Mouse (Mus musculus): ENCODE measurements around the gene Gm11172. TPM values are rescaled to one million over a fixed set of nuclear protein-coding genes. Genes with fewer than 3 reads are reported as not detected.
"Not testable (repeated sequence)": the region's sequence is repeated elsewhere in the genome, so short reads cannot be mapped to it uniquely, and the experiment has no call there.

Gm11172 gene
- polyA plus RNA-seq, 1 experiment from 2014 or later, result not detected

GRCm38 (mm10) chr16:10790702-10791101 is 22.0 kb upstream of the Gm11172 start, which contains the start of gene Prm3:
Gene Prm3, minus strand, starts transcription at chr16:10790914.
- Histone ChIP-seq H3K9ac (ENCODE audit: low read length) (no peak within 1 kb of the TSS), H3K9me3 (replicated peaks; ENCODE audit: control insufficient read depth, low read length) (no peaks in the 10 kb centered on the region), H3K36me3 (ENCODE audit: control insufficient read depth, insufficient read depth) (no peaks in the 10 kb centered on the region), H3K27me3 (ENCODE audit: control insufficient read depth, insufficient read depth, low read length) (no peaks in the 10 kb centered on the region; the same call in 1 of the 2 replicates), H3K4me1 (ENCODE audit: control insufficient read depth, insufficient read depth, low read length) (peaks cover 19% of the 10 kb centered on the region), H3K4me2 (ENCODE audit: low read depth, low read length) (no peak within 1 kb of the TSS), H3K4me3 (ENCODE audit: low read length) (no peak within 1 kb of the TSS), H3K27ac (ENCODE audit: low read length) (no peak within 1 kb of the TSS)
- 72% methylated on average over 9 of the region's 9 CpGs for WGBS
- ATAC-seq (replicated peaks; ENCODE audit: extremely low read depth, insufficient read depth, low FRiP score), result no peak

DNA sequence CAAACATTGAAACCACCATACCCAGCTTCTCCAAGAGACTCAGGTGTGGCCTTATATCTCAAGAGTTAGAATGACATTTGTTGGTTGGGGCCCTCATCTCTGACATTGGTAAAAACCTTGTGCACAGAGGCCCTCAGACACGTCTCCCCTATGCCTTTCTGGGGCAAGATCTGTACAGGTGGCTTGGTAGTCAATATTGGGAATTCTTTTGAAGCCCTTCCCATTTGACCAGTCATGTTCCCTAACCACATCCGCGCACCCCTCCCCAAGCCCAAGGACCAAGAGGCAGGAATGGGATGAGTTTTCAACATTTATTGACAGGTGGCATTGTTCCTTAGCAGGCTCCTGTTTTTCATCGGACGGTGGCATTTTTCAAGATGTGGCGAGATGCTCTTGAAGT is 16.7 kb upstream of the Gm11172 start, which contains the start of gene Prm2:
Prm2 (minus strand) TSS at position 101 of the 400 bp plus-strand sequence.
- Histone ChIP-seq H3K27ac (ENCODE audit: low read length) (no peak within 1 kb of the TSS), H3K4me2 (ENCODE audit: low read depth, low read length) (no peak within 1 kb of the TSS), H3K9ac (ENCODE audit: low read length) (no peak within 1 kb of the TSS), H3K27me3 (ENCODE audit: control insufficient read depth, insufficient read depth, low read length) (no peaks in the 10 kb centered on the region; the same call in 1 of the 2 replicates), H3K4me3 (ENCODE audit: low read length) (no peak within 1 kb of the TSS), H3K9me3 (replicated peaks; ENCODE audit: control insufficient read depth, low read length) (no peaks in the 10 kb centered on the region), H3K36me3 (ENCODE audit: control insufficient read depth, insufficient read depth) (no peaks in the 10 kb centered on the region), H3K4me1 (ENCODE audit: control insufficient read depth, insufficient read depth, low read length) (no peaks in the 10 kb centered on the region)
- WGBS, result 76% methylated on average over 6 of the region's 6 CpGs
- no peak for ATAC-seq (replicated peaks; ENCODE audit: extremely low read depth, insufficient read depth, low FRiP score)

- H3K27me3 ChIP-seq (ENCODE audit: control insufficient read depth, insufficient read depth, low read length); H3K4me3 ChIP-seq (ENCODE audit: low read length); H3K4me2 ChIP-seq (ENCODE audit: low read depth, low read length); ATAC-seq (replicated peaks; ENCODE audit: extremely low read depth, insufficient read depth, low FRiP score); H3K9me3 ChIP-seq (replicated peaks; ENCODE audit: control insufficient read depth, low read length); H3K4me1 ChIP-seq (ENCODE audit: control insufficient read depth, insufficient read depth, low read length); H3K36me3 ChIP-seq (ENCODE audit: control insufficient read depth, insufficient read depth); H3K9ac ChIP-seq (ENCODE audit: low read length); H3K27ac ChIP-seq (ENCODE audit: low read length): not testable (repeated sequence)
- 70% methylated on average over 3 of the region's 3 CpGs for WGBS
Observed at GRCm38 (mm10) chr16:10802420-10802819, 10.3 kb upstream of the Gm11172 start.

- H3K4me2 ChIP-seq (ENCODE audit: low read depth, low read length), result no peak within 1 kb of the TSS
- WGBS, result 69% methylated on average over 10 of the region's 10 CpGs
- no peaks in the 10 kb centered on the region for H3K4me1 ChIP-seq (ENCODE audit: control insufficient read depth, insufficient read depth, low read length)
- H3K27me3 ChIP-seq (ENCODE audit: control insufficient read depth, insufficient read depth, low read length), result no peaks in the 10 kb centered on the region
- no peak within 1 kb of the TSS for H3K27ac ChIP-seq (ENCODE audit: low read length)
- H3K36me3 ChIP-seq (ENCODE audit: control insufficient read depth, insufficient read depth), result no peaks in the 10 kb centered on the region
- no peak within 1 kb of the TSS for H3K9ac ChIP-seq (ENCODE audit: low read length)
- no peaks in the 10 kb centered on the region for H3K9me3 ChIP-seq (replicated peaks; ENCODE audit: control insufficient read depth, low read length)
- no peak within 1 kb of the TSS for H3K4me3 ChIP-seq (ENCODE audit: low read length)
- peak; percentile 63 for ATAC-seq (replicated peaks; ENCODE audit: extremely low read depth, insufficient read depth, low FRiP score)
Observed at GRCm38 (mm10) chr16:10805789-10806527, 6.8 kb upstream of the Gm11172 start, which contains the start of gene Prm1. Gene Prm1, minus strand, starts transcription at chr16:10805839.

- no peaks in the 10 kb centered on the region for H3K27me3 ChIP-seq (ENCODE audit: control insufficient read depth, insufficient read depth, low read length)
- H3K27ac ChIP-seq (ENCODE audit: low read length), result no peak overlapping the region
- H3K9ac ChIP-seq (ENCODE audit: low read length), result no peak overlapping the region
- WGBS, result 91% methylated on average over 1 of the region's 1 CpGs
- H3K4me3 ChIP-seq (ENCODE audit: low read length), result no peak overlapping the region
- ATAC-seq (replicated peaks; ENCODE audit: extremely low read depth, insufficient read depth, low FRiP score), result no peak
- H3K4me1 ChIP-seq (ENCODE audit: control insufficient read depth, insufficient read depth, low read length), result peaks cover 9% of the 10 kb centered on the region
- no peaks in the 10 kb centered on the region for H3K36me3 ChIP-seq (ENCODE audit: control insufficient read depth, insufficient read depth)
- no peaks in the 10 kb centered on the region for H3K9me3 ChIP-seq (replicated peaks; ENCODE audit: control insufficient read depth, low read length)
- no peak overlapping the region for H3K4me2 ChIP-seq (ENCODE audit: low read depth, low read length)
Observed at GRCm38 (mm10) chr16:10810376-10810775, 2.3 kb upstream of the Gm11172 start.

GRCm38 (mm10) chr16:10813726-10814125 is 1.0 kb downstream of the Gm11172 start:
- Histone ChIP-seq H3K27me3 (ENCODE audit: control insufficient read depth, insufficient read depth, low read length) (no peaks in the 10 kb centered on the region), H3K27ac (ENCODE audit: low read length) (no peak overlapping the region), H3K4me3 (ENCODE audit: low read length) (no peak overlapping the region), H3K9me3 (replicated peaks; ENCODE audit: control insufficient read depth, low read length) (no peaks in the 10 kb centered on the region), H3K4me1 (ENCODE audit: control insufficient read depth, insufficient read depth, low read length) (peaks cover 9% of the 10 kb centered on the region), H3K36me3 (ENCODE audit: control insufficient read depth, insufficient read depth) (no peaks in the 10 kb centered on the region), H3K4me2 (ENCODE audit: low read depth, low read length) (no peak overlapping the region), H3K9ac (ENCODE audit: low read length) (no peak overlapping the region)
- ATAC-seq (replicated peaks; ENCODE audit: extremely low read depth, insufficient read depth, low FRiP score), result no peak
- 75% methylated on average over 4 of the region's 4 CpGs for WGBS

- Histone ChIP-seq H3K4me3 (ENCODE audit: low read length) (no peak overlapping the region), H3K9ac (ENCODE audit: low read length) (no peak overlapping the region), H3K27me3 (ENCODE audit: control insufficient read depth, insufficient read depth, low read length) (no peaks in the 10 kb centered on the region), H3K4me1 (ENCODE audit: control insufficient read depth, insufficient read depth, low read length) (peaks cover 9% of the 10 kb centered on the region), H3K9me3 (replicated peaks; ENCODE audit: control insufficient read depth, low read length) (no peaks in the 10 kb centered on the region), H3K4me2 (ENCODE audit: low read depth, low read length) (no peak overlapping the region), H3K36me3 (ENCODE audit: control insufficient read depth, insufficient read depth) (no peaks in the 10 kb centered on the region), H3K27ac (ENCODE audit: low read length) (no peak overlapping the region)
- no peak for ATAC-seq (replicated peaks; ENCODE audit: extremely low read depth, insufficient read depth, low FRiP score)
- 48% methylated on average over 4 of the region's 4 CpGs for WGBS
Observed at GRCm38 (mm10) chr16:10814864-10815263, 2.1 kb downstream of the Gm11172 start.

GRCm38 (mm10) chr16:10818579-10819135 is 5.9 kb downstream of the Gm11172 start:
- Histone ChIP-seq H3K27ac (ENCODE audit: low read length) (no peak overlapping the region), H3K4me1 (ENCODE audit: control insufficient read depth, insufficient read depth, low read length) (peaks cover 4% of the 10 kb centered on the region), H3K4me3 (ENCODE audit: low read length) (no peak overlapping the region), H3K36me3 (ENCODE audit: control insufficient read depth, insufficient read depth) (no peaks in the 10 kb centered on the region), H3K9ac (ENCODE audit: low read length) (no peak overlapping the region), H3K4me2 (ENCODE audit: low read depth, low read length) (no peak overlapping the region), H3K27me3 (ENCODE audit: control insufficient read depth, insufficient read depth, low read length) (no peaks in the 10 kb centered on the region), H3K9me3 (replicated peaks; ENCODE audit: control insufficient read depth, low read length) (no peaks in the 10 kb centered on the region; the same call in 1 of the 2 replicates)
- ATAC-seq (replicated peaks; ENCODE audit: extremely low read depth, insufficient read depth, low FRiP score), result no peak
- WGBS, result 87% methylated on average over 4 of the region's 4 CpGs

- no peak; the same call in 1 of the 2 replicates for ATAC-seq (replicated peaks; ENCODE audit: extremely low read depth, insufficient read depth, low FRiP score)
- H3K4me1 ChIP-seq (ENCODE audit: control insufficient read depth, insufficient read depth, low read length), result peaks cover under 1% of the 10 kb centered on the region
- no peaks in the 10 kb centered on the region for H3K36me3 ChIP-seq (ENCODE audit: control insufficient read depth, insufficient read depth)
- H3K27ac ChIP-seq (ENCODE audit: low read length), result peak overlapping the region; percentile 49; the same call in 1 of the 2 replicates
- no peaks in the 10 kb centered on the region; the same call in 1 of the 2 replicates for H3K9me3 ChIP-seq (replicated peaks; ENCODE audit: control insufficient read depth, low read length)
- no peak overlapping the region for H3K4me3 ChIP-seq (ENCODE audit: low read length)
- no peak overlapping the region for H3K9ac ChIP-seq (ENCODE audit: low read length)
- no peak overlapping the region for H3K4me2 ChIP-seq (ENCODE audit: low read depth, low read length)
- WGBS, result 41% methylated on average over 3 of the region's 3 CpGs
- no peaks in the 10 kb centered on the region for H3K27me3 ChIP-seq (ENCODE audit: control insufficient read depth, insufficient read depth, low read length)
Observed at GRCm38 (mm10) chr16:10819966-10820365, 7.3 kb downstream of the Gm11172 start.
